Mouse (Mus musculus) brain, embryonic 14.5 days (tissue): Measurements from ENCODE around the gene Parp16.

ENCODE experiments used
- CTCF ChIP-seq: fragments of 200-500 bp; IDR thresholded peaks from 2 replicates; pipeline ENCODE4 v1.5.1; 2012; ENCODE audit warnings: inconsistent platforms, mild to moderate bottlenecking, moderate library complexity, borderline replicate concordance; ENCODE audit not compliant: insufficient read depth, insufficient read length; ENCODE audit errors: extremely low read depth
- POLR2A ChIP-seq: fragments of 200-500 bp; IDR thresholded peaks from 2 replicates; pipeline ENCODE4 v1.6.1; 2012; ENCODE audit warnings: mild to moderate bottlenecking, inconsistent platforms, borderline replicate concordance; ENCODE audit not compliant: poor library complexity, insufficient read depth, insufficient read length, severe bottlenecking; ENCODE audit errors: extremely low read depth

GRCm38 (mm10) chr9:65252026-65252425 is 56.9 kb downstream of the Parp16 start:
- TF ChIP-seq POLR2A (no peak), CTCF (no peak)
